Mouse (Mus musculus): ENCODE data around the gene Pp2d1.
"Not testable (repeated sequence)": the region's sequence is repeated elsewhere in the genome, so short reads cannot be mapped to it uniquely, and the experiment has no call there.

The Pp2d1 gene

GRCm38 (mm10) chr17:53539351-53539750 is at the start of gene Pp2d1:
Pp2d1 (minus strand) TSS chr17:53539451.
- not testable (repeated sequence) for DNase-seq

- DNase-seq, result no peak
Observed at GRCm38 (mm10) chr17:53588097-53588855, 49.0 kb upstream of the Pp2d1 start.

GRCm38 (mm10) chr17:53587074-53587851 is 48.0 kb upstream of the Pp2d1 start:
- peak; percentile 40 to 58 for DNase-seq

- DNase-seq, result no peak
Observed at GRCm38 (mm10) chr17:53583846-53584579, 44.8 kb upstream of the Pp2d1 start.

GRCm38 (mm10) chr17:53582805-53583204 is 43.6 kb upstream of the Pp2d1 start:
- no peak for DNase-seq

- DNase-seq, result no peak
Observed at GRCm38 (mm10) chr17:53582026-53582585, 42.9 kb upstream of the Pp2d1 start.

- no peak for DNase-seq
Observed at GRCm38 (mm10) chr17:53580237-53580636, 41.0 kb upstream of the Pp2d1 start.

GRCm38 (mm10) chr17:53579612-53580011 is 40.4 kb upstream of the Pp2d1 start:
- DNase-seq, result no peak

GRCm38 (mm10) chr17:53578776-53579175 is 39.5 kb upstream of the Pp2d1 start:
- DNase-seq, result peak; percentile 28 to 42

- DNase-seq, result no peak
Observed at GRCm38 (mm10) chr17:53578249-53578648, 39.0 kb upstream of the Pp2d1 start.

- DNase-seq, result no peak
Observed at GRCm38 (mm10) chr17:53577754-53578153, 38.5 kb upstream of the Pp2d1 start.

GRCm38 (mm10) chr17:53577151-53577550 is 37.9 kb upstream of the Pp2d1 start:
- DNase-seq, result no peak

GRCm38 (mm10) chr17:53573019-53573556 is 33.8 kb upstream of the Pp2d1 start:
- DNase-seq, result no peak

GRCm38 (mm10) chr17:53570932-53571331 is 31.7 kb upstream of the Pp2d1 start:
- not testable (repeated sequence) for DNase-seq

- DNase-seq, result peak; percentile 16 to 22
Observed at GRCm38 (mm10) chr17:53570361-53570875, 31.2 kb upstream of the Pp2d1 start.

GRCm38 (mm10) chr17:53569829-53570228 is 30.6 kb upstream of the Pp2d1 start:
- DNase-seq, result peak; percentile 73 to 79

GRCm38 (mm10) chr17:53568734-53569386 is 29.6 kb upstream of the Pp2d1 start:
- no peak for DNase-seq

GRCm38 (mm10) chr17:53568118-53568517 is 28.9 kb upstream of the Pp2d1 start:
- DNase-seq, result peak; percentile 87 to 93

GRCm38 (mm10) chr17:53567346-53568101 is 28.3 kb upstream of the Pp2d1 start:
- DNase-seq, result peak; percentile 74 to 75

- peak; percentile 76 to 81 for DNase-seq
Observed at GRCm38 (mm10) chr17:53566919-53567345, 27.7 kb upstream of the Pp2d1 start.
